Mouse (Mus musculus) megakaryocyte, embryonic 14.5 days (primary cell): ENCODE measurements around the gene Hist2h4.

ENCODE experiments used
- FLI1 ChIP-seq: IDR thresholded peaks from 2 replicates; pipeline ENCODE4 v1.6.1; 2012; ENCODE audit warnings: low read length, inconsistent platforms, mixed read lengths
- GATA1 ChIP-seq: IDR thresholded peaks from 3 replicates; pipeline ENCODE4 v1.6.1; 2012; ENCODE audit warnings: mixed read lengths, low read length, inconsistent platforms, borderline replicate concordance

DNA sequence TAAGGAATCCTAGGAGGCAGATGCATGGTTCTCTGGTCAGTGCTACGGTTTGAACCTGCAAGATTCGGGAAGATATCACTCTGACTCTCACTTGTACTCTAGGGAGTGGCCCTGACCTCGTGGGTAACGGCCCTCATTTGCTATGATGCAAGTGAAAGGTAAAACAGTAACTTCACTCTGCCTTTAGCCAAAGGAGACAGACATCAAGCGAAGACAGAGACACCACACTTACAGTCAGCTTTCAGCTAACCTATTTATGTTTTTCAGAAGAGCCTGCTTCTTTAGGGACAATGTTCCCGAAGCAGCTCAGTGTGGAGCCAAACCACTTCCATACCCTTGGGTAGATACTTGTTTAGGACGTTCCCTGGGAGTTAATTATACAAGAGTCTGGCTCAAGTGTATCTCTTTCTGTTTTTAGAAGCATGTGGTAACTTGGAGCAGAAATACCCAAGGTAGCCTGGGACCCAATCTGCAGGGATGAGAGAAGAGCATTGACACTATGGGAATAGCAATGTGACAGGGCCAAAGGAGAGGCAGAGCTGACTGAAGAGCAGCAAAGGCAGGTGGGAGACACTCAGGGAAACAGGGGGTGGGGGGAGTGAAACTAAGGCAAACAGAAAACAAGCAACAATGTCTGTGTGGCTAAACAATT lies 19.1 kb downstream of the Hist2h4 start:
- no peak for TF ChIP-seq GATA1
- no peak for TF ChIP-seq FLI1
